Mouse (Mus musculus): ENCODE results near the gene Cux1.

The Cux1 gene

DNA sequence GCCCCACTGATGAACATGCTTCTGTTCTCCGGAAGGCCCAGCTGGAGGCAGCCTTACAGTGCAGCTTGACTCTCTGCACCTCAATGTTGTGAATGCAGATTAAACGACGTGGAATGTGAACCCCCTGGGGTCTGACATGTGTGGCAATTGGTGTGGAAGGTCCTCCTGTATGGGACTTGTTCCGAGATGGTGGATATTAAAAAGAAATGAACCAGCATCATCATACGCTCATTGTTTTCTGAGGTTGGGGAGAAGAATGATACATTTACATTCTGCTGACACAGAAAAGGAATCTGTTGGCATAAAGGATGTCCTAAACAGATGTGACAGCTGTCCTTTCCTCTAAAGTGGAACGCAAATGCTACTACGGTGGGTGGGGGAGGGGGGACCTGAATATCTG is 203.9 kb downstream of the Cux1 start:
- DNase-seq, result no peak

DNA sequence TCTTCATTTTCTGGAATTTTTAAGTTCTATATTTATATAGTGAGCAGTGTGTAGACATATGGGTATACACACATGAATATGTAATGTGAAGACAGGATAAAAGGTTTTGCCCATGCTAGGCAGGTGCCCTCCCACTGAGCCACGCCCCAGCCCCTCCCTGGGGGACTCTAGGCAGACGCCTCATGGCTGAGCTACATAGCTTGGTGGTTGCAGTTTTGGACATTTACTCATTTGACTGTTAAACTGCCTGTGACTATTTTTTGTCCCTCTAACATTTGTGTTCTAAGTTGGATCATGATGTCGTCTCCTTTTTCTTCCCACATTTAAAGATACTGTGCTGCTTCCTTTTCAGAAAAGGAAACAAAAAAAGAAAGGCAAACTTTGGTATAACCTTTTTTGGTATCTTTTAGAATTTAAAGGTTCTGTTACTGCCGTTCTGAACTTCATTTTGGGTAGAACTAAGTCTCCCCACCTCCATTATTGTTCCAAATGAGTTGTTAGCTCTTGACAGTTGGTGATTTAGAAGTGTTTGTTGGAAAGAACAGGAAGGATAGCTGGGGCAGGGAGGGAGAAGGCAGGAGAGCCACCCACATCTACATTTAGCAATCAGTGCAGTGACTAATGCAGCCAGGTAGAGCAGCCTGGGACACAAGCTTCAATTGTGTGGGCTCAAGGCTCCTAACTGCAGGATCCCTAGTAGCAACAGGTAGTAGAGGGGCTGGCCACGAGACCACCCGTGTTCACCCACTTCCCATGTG is 204.6 kb downstream of the Cux1 start:
- peak; percentile 47 for DNase-seq

- no peak for DNase-seq
Measured at GRCm38 (mm10) chr5:136362021-136362420, 205.3 kb downstream of the Cux1 start.

DNA sequence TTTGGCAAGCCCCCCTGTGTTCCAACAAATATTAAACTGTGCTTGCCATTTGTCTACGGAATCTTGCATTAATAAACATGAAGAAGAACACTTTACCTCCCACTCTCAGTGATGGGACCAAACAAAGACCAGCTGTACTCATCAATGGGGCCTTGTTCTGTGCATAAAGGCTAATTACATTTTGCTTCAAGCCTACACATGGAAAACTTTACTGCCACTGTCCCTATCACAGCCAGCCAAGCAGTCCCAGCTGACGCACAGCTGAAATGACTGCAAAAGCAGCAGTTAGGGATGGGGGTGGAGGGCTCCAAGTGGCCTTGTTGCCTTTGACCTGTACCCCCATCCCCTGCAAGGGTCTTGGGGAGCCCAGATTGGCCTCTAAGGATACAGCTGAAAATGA is 210.1 kb downstream of the Cux1 start:
- DNase-seq, result peak; percentile 15

- no peak for DNase-seq
Measured at GRCm38 (mm10) chr5:136355583-136356126, 211.6 kb downstream of the Cux1 start.

DNA sequence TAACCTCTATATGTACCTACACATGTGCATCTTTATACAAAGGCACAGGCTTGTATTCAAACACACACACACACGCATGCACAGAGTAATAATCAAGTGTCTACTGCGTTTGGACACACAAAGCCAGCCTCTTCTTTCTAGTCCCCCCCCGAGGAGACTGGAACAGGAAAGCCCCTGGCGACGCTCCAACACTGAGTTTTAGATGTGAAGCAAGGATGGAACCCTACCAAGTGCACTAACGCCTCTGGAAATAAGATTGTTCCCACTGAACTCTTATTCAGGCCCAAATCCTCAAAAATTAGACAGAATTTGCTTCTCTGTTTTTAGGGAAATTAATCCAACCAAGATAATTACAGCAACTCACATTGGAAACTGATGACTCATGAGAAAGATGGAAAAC is 212.6 kb downstream of the Cux1 start:
- DNase-seq, result no peak

DNA sequence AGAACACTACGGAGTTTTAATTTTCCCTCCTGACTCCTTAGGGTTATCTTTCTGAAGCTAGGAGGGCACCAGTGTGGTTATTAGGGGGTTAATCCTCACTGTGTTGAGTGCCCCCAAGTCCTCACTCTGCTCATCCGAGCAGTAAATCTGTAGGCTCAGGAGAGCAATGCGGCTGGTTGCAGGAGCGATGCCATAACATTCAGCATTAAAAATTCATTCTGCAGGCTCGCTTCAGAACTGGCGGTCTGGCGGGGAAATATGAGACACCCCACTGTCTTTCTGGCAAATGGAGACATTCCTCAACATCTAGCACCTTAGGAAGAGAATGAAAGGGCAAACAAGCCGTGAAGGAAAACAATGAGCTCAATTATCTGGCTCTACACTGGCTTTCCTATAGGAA is 214.2 kb downstream of the Cux1 start:
- no peak for DNase-seq

- no peak for DNase-seq
Measured at GRCm38 (mm10) chr5:136343156-136343890, 224.0 kb downstream of the Cux1 start.

DNA sequence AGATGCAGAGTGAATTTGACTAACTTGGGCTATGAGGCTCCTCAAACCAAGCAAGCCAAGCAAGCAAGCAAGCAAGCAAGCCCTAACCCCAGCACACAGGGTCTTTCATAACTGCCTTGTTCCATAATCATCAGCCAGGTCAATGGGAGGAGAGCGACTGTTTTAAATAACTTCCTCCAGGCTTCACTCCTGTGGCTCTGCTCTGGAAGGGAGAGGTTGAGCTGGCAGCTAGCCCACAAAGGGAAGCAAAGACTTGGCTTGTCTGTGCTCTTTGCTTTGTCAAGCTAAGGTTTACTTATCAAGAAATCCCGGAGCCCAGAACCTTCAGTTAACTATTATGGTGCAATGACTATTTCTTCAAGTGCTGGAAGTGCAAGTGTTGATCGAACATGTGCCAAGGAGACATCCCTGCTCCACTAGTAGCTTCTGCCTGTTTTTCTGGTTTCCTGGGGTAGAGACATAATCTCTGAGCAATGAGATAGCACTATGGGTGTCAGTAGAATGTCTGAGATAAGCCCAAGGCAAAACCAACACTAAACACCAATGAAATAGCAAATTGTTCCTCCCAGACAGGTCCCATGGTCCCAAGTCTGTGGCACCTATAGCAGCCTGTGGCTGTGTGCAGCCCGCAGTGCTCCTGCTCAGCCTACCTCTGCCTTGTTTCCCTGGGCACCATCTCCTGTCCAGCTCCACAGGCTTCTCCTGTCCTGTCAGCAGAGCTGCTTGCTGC is 230.3 kb downstream of the Cux1 start:
- DNase-seq, result no peak

GRCm38 (mm10) chr5:136335681-136336080 is 231.6 kb downstream of the Cux1 start:
- no peak for DNase-seq

DNA sequence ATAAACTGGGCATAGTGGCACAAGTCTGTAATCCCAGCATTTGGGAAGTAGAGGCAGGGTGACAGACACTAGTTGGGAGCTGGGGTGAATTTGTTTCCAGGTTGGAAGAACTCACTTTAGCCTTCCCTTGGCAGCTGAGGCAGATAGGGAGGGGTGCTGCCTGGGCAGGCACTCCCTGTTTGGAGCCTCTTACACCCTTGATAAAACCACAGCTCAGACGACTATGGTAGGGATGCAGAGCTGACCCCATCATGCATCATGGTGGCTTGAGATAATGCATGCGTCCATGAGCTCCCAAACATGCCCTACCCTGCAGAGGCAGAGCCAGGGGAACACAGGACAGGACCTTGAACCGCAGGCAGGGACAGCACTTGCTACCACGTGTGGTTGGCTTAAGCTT is 232.5 kb downstream of the Cux1 start:
- DNase-seq, result no peak

DNA sequence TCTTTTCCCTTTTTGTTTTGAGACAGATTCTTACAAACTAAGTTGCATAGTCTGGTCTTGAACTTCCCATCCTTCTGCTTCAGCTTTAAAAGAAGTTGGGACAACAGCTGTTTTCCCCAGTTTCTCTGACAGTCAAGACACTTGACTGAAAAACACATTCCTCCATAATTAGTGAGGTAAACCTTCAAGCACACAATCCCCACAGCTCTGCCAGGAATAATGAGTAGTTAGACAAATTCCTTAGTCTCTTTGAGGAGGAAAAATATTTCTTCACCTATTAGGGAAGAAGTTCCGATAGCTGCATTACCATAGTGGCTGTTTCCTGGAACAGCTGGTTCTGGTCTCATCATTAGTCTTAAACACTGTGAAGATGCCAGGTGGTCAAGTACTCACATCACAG is 233.2 kb downstream of the Cux1 start:
- no peak for DNase-seq

DNA sequence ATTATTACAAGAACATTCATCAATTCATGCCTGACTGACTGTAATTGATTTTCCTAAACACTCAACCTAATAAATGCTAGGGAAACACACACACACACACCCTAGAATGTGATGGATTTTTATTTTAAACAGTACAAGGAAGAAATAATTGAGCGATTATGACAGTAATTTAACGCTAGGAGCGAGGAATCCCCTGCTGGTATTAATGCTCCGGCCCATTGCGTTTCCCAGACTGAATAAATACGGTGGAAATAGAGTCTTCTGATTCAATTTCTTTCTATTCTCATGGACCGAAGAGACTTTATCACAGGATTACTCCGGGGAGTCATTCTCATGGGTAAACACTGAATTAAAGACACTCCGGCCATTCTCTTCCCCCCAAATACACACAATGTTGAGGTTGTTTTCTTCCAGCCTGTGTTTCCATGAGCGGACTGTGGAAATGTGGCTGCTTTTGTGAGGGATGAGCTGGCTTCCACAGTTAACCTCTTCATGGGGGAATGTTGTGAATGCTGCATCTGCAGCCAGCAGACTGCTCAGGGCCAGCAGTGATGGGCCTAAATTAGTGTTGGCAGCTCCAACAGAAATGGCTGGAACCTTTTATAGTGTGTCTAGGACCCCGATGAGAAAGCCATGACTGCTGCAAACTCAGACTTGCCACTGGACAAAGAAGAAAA is 234.4 kb downstream of the Cux1 start:
- no peak for DNase-seq

GRCm38 (mm10) chr5:136327736-136328135 is 239.6 kb downstream of the Cux1 start:
- no peak for DNase-seq

DNA sequence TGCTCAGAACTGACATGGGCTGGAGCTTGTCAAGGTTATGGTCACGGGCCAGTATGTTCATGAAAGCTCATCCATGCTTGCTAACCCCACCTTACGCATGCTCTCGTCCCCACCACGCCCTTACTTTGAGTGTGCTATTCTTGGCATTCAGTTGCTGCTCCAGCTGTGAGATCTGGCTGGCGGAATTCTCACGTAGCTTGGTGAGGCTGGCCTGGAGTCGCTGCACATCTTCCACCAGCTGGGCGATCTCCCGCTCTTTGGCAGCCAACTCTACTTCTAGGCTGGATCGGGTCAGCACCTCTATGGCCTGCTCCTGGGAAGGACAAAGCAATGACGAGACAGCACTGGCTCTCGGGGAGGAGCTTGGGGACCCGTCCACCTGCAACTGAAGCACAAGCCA is 240.7 kb downstream of the Cux1 start:
- DNase-seq, result no peak

DNA sequence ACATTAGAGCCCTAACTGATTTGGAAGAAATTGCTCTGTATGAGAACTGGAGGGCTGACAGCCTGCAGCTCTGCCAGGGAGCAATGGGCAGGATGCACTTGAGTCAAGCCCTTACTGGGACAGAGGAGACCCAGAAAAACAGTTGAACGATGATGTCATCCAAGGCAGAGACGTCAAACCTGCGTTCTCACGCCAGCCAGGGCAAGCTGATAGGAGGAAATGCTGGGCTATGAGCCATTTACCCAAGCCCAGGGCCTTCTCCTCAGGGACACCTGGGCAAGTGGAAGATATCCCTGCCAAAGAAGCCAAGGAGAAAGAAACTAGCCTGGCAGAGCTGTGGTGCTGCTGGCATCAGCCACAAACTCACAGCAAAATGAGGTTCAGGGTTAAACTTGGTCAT is 242.8 kb downstream of the Cux1 start:
- DNase-seq, result no peak

GRCm38 (mm10) chr5:136321378-136321777 is 245.9 kb downstream of the Cux1 start:
- no peak for DNase-seq

DNA sequence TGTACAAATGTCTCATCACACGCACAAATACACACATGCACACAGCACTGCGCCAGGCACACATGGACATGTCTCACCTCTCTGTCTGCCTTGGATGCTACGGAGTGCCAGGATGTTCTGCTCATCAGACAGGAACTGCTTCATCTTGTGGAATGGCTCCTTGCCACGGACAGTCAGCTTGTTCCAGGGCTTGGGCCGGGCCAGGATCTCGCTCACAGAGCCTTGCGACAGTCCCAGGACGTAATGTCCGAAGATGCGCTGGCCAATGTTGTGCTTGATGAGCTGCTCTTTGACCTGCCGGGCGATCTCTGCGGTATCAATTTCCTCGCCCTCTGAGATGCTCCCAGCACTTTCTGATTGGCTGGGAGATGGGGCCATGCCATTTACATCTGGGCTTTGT is 254.7 kb downstream of the Cux1 start:
- no peak for DNase-seq

DNA sequence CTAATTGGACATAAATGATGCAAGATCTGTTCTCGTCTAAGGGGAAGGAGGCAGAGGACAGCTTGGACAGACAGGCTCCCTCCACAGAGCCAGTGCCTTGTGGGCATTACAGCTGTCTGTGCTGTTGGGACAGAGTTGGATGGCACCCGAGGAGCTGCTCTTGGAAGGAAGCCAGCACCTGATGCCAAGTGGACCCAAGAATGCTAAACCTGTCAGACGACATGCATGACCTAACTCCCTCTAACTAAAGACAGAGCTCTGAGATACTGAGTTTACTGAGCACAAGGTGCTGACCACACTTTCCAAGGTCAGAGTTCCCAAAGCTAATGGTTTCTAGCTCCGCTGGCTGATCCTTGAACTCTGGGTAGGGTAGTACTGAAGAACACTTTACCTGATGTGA is 255.1 kb downstream of the Cux1 start:
- DNase-seq, result no peak

- DNase-seq, result peak; percentile 35
Measured at GRCm38 (mm10) chr5:136306254-136306653, 261.0 kb downstream of the Cux1 start.

DNA sequence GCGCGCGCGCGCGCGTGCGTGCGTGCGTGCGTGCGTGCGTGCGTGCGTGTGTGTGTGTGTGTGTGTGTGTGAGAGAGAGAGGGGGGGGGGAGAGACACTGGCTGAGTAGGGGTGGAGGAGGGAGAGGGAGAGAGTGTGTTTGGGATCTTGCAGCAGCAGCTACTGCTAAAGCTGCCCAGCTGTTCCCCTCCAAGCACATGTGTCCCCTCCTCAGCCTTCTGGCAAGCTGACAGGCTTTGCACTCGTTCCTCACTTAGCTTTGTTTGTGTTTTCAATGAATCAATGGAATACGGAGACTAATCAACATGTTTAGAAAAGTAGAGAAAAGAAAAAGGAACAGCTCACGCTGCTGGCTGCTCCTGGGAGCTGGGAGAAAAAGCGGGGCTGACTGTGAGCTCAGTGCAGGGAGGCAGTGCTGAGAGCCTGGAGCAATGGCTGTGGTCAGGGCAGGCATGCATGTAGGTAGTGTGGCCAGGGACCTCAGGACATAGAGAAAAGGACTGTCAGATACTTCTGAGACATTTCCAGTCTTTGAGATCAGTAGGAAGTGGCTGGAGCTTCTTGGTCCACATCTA is 263.8 kb downstream of the Cux1 start:
- no peak for DNase-seq

DNA sequence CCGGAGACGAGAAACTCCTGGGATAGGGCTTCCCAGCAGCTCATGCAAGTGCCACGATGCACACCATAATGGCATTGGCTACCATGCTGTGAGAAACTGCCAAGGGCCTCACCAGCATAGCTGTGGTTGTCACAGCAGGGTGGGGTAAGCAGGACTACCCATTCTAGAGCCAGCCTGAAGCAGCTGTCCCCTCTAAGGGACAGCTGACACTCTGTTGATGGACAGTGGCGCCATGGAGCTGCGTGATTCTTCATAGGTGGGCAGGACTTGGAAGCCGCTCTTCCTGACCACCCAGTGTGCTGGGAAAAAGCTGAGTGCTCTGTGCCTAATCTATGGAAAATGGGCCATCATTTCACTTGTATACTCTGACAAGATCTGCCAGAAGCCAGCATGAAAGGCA is 266.4 kb downstream of the Cux1 start:
- no peak for DNase-seq

GRCm38 (mm10) chr5:136297691-136298090 is 269.6 kb downstream of the Cux1 start:
- peak; percentile 22 for DNase-seq
